Mouse (Mus musculus) E14TG2a.4 (cell line): ENCODE data around the gene Inf2.

Experiments
- CTCF ChIP-seq: conservative IDR thresholded peaks from 2 replicates; pipeline ENCODE4 v1.5.1; 2014; ENCODE audit warnings: low read length
- POU5F1 ChIP-seq: IDR thresholded peaks from 2 replicates; pipeline ENCODE4 v1.6.1; 2014; ENCODE audit warnings: low read length, borderline replicate concordance

GRCm38 (mm10) chr12:112595626-112596025, 7.0 kb downstream of the Inf2 start:
- TF ChIP-seq CTCF (no peak), POU5F1 (no peak)
